Mouse (Mus musculus) cortical plate, adult 2 months (tissue): ENCODE measurements around the gene Rpgr.

Source experiments
- CTCF ChIP-seq: fragments of 200-500 bp; IDR thresholded peaks from 2 replicates; pipeline ENCODE4 v1.5.1; 2011; ENCODE audit warnings: mild to moderate bottlenecking, control low read depth, low read length; ENCODE audit not compliant: insufficient read depth; ENCODE audit errors: extremely low read depth
- POLR2A ChIP-seq: fragments of 200-500 bp; IDR thresholded peaks from 2 replicates; pipeline ENCODE4 v1.6.1; 2011; ENCODE audit warnings: mild to moderate bottlenecking, low read length, control low read depth; ENCODE audit not compliant: insufficient read depth; ENCODE audit errors: extremely low read depth

DNA sequence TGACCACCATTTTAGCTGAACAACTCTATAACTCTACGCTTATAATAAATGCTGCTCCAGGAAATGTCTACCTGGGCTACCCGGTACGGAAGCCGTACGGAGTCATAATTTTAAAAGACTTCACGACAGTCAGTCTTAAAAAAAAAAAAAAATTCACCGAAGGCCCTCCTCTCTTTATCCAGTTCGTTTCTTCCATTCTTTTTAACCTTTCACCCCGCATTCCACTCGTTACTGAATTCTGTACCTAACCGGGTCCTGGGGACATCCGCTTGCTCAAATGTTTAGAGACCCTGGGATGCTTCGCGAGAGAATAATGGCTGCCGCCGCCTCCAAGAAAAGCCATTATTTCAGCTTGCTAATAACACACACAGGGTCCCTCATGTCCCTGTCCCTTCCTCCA is 748 bp downstream of the Rpgr start:
- TF ChIP-seq CTCF (no peak), POLR2A (no peak)
